Mouse (Mus musculus) thymus, adult 18-20 months (tissue): Measurements from ENCODE around the gene Nxf3.
"Not testable (repeated sequence)": the region's sequence is repeated elsewhere in the genome, so short reads cannot be mapped to it uniquely, and the experiment has no call there.

Experiments
- DNase-seq, 2 experiments: peaks; one replicate each; pipeline ENCODE4 v3.0.0; 2022; ENCODE audit warnings: mixed read lengths in 2 of 2

The Nxf3 gene

DNA sequence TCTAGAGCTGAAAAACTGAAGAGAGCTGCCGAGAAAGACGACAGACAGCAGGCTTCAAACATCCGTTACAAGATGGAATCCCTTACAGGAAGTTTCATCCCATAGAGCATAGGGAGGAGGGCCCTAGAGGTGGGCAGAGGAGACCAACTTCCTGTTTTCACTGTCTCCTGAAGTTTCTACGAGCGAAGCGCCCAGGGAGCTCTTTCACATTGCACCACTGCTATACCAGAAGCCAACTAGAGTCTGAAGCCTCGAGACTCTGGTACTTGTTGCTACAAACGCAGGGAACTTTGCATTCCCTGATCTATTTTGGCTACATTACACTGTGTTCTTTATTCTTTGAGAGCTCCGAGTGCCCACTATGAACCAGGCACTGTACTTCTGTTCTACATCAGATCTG lies at the start of gene Nxf3:
Nxf3 (minus strand) TSS at position 101 of the 400 bp plus-strand sequence.
- DNase-seq = no peak

DNA sequence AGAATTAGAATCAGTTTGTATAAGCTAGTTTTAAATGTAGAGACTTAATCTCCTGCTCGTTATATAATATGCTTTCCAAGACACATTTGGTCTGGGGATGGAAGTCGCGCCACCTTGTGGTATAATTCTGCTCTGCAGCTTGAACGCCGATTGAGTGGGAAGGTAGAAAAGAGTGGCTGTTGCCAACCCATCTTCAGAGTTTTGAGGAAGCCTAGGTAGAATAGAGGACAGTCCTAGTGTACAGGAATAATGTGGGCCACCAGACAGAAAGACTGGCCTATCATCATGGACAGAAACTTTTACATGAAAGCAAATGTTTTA lies 42.6 kb upstream of the Nxf3 start:
- DNase-seq = no peak

DNA sequence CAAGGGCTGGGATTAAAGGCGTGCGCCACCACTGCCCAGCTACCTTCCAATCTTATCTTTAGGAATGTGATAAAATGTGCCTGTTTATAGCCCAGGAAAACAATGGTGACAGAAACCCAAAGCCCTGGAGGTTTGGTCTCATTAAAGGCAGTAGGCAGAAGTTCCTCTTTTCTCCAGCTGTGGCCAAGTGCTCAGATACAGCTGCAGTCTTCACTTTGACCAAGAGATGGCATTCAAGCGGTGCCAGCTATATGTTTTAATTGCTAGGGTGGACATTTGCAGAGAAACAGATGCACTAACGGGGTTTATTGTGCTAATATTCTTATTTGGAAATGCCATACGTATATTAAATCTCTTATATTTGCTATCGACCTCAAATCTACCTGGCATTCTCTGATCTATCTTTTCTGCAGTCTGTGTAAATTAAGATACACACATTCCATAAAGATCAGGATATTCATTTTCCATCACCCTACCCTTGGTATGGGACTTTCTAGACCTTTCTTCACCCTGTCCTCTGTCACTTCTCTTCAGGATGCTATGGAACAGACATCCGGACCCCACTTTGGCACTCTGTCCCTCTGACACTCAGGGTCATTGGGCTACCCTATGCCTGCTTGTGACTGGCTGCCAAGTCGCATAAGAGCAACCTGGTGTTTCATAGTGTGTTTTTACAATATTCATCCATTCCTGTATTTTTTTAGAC lies 42.1 kb upstream of the Nxf3 start:
- DNase-seq = no peak

DNA sequence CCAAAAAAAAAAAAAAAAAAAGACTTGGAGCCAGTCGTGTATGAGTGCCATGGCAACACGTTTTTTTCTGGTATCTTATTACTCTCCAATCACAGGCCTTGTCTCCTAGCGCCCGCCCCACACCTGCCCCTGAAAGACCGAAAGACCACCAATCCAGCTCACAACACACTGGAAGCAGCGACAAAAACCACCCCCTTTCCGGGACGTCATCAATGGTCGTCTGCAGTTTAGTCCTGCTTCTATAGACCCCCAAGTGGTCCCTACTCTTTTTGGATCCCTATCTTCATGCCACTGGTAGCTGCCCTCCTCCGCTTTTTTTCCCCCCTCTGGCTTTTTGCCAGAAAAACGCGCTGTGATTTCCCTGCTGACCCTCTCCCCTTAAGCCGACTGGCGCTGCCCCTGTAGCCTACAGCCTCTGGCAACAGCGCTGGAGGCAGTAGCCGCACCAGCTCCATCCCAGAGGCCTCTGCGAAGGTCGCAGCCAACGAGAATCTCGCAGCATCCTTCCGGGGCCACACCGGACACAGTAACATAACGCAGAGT lies 30.4 kb upstream of the Nxf3 start:
- DNase-seq = no peak

DNA sequence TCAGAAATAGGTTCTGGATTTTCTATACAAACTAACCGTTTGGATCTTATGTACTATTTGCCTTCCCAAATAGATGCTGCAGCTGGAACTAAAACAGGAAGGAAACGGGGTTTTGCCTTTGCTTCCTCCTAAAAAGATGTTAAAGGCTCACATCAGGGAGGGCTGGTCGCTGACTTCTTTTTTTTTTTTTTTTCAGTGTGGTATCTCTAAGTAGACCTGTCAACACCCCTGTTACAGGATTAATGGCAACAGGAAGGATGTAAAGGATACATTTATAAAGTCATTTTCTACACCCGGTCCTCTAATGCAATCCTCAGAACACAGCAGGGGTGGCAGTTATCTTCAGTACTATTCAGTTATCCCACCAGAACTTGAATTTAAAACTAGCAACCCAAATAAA lies 30.0 kb upstream of the Nxf3 start:
- no peak for DNase-seq

DNA sequence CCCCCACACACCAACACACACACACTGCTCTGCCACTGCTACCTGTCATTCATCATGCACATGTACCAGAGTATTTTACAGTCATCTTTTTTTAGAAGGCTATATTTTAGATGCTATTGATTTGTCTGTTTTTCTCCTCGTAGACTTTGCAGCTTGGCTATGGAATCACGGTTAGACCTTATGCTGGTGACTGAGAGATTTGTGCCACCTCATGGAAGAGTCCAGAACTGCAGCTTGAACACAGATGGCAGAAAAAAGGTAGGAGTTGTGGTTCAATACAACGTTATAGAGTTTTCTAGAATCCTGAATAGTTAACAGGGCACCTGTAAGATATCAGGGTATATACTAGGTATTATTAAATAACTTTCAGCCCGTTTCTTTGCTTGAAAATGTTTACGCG lies 22.9 kb upstream of the Nxf3 start:
- no peak for DNase-seq

DNA sequence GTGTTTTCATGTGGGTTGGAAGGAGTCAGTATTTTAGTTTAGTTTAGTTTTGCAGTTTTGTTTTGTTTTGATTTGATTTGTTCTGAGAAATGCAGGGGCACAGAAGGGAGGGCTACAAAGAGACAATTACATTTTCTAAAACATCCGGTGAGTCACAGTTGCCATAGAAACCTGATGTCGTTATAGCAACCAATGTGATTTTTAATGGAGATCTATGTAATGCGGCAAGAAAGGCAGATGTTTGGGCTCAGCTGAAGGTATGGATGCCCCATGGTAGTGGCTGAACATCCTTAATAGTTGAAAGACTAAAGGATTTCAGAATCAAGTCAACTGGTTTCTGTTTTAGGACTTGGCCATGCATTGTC lies 19.7 kb upstream of the Nxf3 start:
- no peak for DNase-seq

DNA sequence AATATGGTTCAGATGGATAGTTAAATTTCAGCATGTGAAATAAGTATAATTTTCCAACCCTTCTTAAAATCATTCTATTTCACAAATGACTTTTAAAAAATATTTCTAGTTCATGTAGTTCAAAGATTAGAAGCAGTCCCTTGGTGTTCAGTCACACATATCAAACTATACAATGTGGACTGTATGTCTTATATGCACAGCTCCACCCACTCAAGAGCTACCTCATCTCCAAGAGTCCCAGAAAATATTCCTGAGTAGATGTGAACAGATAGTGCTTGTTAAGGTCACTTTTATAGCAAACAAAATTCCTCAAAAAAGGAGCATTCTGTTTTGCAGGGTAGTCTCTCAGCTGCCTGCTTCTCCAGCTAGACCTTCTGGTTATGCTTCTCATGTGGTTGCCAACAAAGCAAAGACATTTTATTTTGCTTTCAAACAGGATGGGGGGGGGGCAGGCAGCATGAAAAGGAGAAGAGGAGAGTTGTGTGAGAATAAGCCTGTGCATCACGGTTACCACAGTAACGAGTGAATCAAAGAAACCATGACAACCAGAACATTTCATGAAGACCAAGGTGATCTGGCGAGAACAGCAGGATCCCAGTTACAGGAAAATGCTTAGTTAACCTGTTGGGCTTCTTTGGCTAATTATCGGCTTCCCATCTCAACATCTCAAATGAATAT lies 19.1 kb upstream of the Nxf3 start:
- DNase-seq = no peak

DNA sequence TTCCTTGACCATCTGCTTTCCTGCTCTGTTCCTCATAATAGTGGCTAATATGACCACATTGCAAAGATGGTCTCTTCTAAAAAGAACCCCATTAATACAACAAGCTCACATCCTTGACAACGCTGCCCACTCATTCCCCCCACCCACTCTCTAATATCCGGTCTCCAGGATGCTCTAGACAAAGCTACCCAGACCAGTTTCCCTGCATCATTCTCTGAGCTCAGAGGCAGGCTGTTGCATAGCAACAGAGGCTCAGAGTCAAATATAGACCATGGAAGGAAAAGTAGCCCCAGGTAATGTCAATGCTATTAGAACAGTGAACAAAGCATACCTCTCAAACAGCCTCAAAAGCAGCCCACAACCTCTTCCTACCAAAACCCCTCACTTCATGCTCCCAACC lies 9.4 kb upstream of the Nxf3 start:
- DNase-seq = no peak

DNA sequence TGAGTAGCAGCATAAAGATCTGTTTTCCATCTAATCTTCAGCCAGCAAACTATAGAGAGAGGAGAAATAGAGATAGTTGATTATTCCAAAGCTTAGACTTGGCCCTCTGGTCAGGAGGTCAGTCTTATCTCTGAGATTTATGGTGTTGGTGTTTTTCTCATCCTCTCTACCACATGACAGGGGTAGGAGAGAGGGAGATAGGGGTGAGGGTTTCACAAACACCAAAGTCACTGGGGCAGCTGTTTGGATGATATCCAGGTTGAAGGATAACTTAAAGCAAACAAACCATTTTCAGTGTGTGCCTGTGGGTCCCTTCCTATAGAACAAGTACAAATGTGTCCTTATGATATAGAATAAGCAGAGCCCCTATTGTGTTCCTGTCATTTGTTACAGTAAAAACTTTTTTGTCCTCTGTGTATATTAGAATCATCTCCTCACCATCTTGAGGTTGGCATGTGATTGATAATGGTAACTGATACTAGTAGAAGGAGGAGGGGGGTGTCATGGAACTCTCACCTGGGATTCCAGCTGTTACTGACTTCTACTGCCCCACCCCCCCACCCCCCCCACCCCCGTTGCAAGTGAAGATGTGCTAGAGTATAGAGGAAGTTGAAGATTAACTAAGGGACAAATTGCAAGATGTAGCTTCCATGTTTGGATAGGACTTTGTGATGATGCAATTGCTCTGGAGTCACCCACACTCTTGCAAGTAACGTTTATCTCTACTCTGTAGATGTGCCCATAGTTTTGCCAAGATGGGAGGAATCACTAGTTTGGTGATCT lies 7.6 kb upstream of the Nxf3 start:
- DNase-seq = no peak

DNA sequence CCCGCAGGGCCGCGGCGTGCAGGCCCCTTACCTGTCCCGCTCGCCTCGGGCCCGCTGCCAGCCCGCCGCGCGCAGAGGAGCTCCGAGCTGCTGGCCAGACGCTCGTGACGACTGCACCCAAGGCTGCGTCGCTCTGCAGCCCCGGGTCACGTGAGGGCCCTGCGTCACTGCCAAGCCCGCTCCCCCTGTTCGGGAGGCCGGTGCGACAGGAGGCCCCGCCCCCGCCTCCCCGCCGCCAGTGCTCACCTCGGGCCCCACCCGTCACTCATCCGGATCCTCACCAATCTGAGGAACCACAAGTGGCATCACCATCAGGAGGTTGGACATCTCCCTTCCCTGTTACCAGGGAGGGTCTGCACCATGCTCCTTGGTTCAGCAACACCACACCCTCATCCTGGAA lies 17.0 kb downstream of the Nxf3 start, which contains the start of gene Bex2:
Bex2 (minus strand) TSS at position 217 of the 400 bp plus-strand sequence.
- DNase-seq = peak in 1 of 2 experiments; percentile 7

DNA sequence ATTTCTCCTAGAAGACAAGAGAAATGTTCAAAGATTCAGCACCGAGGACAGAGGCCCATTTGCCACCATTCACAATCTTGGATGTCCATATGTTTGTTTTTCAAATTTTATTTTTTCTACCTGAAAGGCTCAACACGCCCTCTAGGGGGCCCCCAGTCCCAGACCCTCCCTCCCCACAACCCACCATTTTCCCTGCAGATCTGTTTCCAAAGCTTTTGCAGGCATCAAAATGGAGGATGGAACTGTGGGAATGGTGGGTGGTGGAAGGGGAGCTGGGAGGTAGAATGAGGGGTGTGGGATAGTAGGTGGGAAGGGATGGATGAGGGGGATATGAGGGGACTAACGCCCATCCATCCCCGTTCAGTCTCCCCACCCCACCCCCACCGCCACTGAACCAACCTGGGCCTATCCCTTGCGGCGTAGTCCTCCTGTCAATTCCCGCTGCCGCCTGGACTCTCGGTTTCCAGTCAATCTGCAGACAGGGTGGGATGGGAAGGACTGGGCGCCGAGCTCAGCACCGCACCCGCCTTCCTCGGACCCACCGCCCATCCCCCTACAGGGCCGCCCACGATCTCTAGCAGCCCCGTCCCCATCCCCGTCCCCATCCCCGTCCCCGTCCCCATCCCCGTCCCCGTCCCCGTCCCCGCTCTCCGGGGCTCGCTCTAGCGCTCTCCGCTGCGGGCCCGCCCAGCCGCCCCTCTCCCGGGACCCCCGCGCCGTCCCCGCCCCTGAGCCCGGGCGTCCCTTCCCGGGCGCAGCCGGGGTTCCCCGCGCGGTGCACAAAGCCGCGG lies 17.7 kb downstream of the Nxf3 start:
- not testable (repeated sequence) for DNase-seq

DNA sequence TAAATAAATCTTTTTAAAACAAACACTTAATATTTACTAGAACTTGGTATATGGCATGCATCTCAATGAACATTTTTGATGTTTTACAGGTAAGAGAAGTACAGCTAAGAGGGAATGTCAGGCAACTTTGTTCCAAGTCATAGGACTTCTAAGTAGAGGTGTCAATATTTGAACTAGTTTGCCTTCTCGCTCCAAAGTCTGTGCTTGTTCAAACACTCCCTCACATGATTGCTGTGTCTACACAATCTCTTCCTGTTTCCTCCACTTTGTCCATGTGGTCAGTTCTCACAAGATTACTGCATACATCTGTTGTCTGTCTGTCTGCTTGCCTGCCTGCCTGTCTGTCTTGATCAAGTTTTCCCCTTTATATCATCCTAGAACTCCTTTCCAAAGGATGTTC lies 24.4 kb downstream of the Nxf3 start:
- DNase-seq = no peak

DNA sequence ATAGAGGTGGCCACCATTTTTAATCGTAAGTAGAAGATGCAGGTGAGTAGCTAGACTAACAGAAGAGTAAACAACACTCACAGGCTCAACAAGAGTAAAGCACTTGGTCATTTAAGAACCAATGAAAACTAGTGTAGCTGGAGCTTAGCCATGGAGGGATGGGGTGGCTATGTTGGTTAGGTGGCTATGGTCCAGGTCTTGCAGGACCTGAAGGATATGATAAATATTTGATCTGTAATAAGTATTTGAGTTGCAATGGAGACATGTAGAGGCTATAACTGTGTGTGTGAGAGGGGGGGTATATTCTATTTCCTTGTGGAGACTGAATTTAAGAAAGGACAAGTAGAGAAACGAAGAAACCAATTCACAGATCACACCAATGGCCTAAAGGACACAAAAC lies 33.8 kb downstream of the Nxf3 start:
- no peak for DNase-seq

DNA sequence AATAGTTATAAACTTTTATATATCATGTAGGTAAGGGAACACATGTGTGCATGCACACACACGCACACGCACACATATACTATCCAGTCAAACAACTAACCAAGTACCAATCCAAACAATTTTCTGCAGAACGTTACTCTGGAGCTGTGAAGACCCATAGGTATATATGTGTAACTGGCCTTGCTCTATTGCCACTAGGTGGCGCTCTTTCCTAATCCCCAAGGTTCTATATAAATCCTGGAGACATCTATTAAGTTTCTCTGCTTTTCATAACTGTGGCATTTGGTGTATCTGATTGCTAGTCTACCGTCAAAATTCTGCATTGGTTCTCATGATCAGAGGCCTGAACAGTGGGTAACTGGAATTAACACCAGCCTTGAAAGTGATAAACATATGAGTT lies 37.5 kb downstream of the Nxf3 start:
- DNase-seq = no peak

DNA sequence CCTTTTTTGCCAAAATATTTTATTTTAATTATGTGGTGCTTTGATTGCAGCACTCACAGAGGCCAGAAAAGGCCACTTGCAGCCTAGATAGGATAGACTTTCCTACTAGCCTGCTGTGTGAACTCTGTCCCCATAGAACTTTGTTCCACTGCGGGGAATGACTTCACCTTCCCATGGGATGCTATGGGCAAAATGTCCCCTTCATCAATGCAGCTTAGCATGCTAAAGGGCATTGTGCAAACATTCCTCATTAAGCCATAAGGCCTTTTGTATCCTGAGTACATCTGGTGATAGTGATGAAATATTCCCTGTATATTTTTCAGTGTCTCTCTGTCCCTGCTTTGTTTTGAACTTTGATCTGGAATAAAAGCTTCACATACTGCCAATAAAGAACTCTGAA lies 41.3 kb downstream of the Nxf3 start:
- DNase-seq = no peak

DNA sequence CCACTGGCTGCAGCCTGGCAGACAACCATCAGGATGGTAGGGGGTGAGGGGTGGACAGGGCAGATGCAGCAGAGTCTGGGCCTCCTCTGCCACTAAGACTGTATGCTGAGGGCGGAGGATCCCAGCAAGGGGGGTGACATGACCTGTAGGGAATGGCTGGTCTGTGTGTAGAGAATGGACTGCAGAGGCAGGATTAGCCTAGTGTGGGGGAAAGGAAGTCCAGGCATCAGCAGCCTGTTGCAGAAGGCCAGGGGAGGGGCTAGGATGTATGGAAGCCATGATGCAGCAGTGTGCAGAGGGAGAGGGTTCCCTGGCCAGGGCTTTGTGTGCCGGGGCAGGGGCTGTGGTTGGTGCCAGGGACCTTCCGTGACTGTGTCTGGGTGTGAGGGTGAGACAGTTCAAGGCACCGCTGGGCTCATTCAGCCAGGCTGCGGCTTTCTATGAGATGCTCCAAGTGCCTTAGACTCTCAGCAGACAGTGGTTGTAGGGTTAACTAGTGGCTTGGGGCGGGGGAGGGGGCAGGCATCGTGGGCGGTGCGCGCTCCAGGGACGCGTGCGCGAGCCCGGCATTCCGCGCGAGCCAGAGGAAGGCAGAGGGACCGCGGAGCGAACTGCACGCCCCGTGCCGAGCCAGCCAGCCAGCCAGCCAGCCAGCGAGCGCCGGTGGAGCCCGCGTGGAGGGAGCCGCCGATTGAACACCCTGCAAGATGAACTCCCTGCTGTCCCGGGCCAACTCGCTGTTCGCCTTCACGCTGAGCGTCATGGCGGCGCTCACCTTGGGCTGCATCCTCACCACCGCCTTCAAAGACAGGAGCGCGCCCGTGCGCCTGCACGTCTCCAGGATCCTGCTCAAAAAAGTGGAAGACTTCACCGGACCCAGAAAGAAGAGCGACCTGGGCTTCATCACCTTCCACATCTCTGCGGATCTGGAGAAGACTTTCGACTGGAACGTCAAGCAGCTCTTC lies 52.0 kb downstream of the Nxf3 start, which contains the start of gene Arxes1:
Arxes1 (plus strand) TSS at position 569 of the 965 bp plus-strand sequence.
- DNase-seq = not testable (repeated sequence)

DNA sequence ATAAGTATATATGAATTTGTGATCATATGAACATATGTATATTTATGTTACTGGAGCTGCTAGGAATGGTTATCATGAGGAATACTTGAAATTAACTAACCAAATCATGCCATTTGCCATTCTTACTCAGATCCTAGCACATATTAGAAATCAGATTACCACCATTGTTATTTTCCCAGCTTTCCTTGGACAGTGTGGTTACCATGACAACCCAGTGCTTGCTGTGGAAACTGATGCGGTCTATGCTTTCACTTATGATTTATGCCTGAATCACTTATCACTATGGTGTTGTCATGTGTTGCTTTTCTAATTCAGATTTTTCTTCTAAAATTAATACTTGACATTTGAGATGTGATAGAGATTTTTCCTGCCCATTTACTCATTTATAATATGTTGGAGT lies 54.7 kb downstream of the Nxf3 start:
- DNase-seq = no peak
